Mouse (Mus musculus) Patski (cell line): ENCODE measurements around the gene Ube2g2. TPM values are rescaled to one million over a fixed set of nuclear protein-coding genes. Genes with fewer than 3 reads are reported as not detected.

ENCODE experiments used
- ATAC-seq: fragments of 100-300 bp; one replicate; pipeline ENCODE4 v1.8.0; 2021
- CTCF ChIA-PET: fragments of 350-600 bp; sonication (Branson Sonifier 250); formaldehyde crosslinking; loops from one replicate; lab custom pipeline; 2022; ENCODE audit warnings: inconsistent platforms; lab: Charles Lee
- POLR2A ChIA-PET: fragments of 350-600 bp; sonication (Branson Sonifier 250); formaldehyde crosslinking; loops from one replicate; lab custom pipeline; 2022; ENCODE audit warnings: antibody characterized with exemption, inconsistent platforms; lab: Charles Lee
- DNase-seq: peaks from one replicate; pipeline ENCODE4 v3.0.0-alpha.2; 2011; ENCODE audit warnings: low read depth, low spot score
- H3K27me3 ChIP-seq: fragments of 371-371 bp; one replicate; pipeline ENCODE4 v1.5.1; 2021
- CTCF ChIP-seq: fragments of 100-300 bp; IDR thresholded peaks from one replicate; pipeline ENCODE4 v1.5.1; 2021
- in situ Hi-C: fragments of 300-500 bp; cut with MboI; formaldehyde crosslinking; loops from 3 replicates; pipeline ENCODE4 v1.11.1; 2018; ENCODE audit warnings: low pct_unique_long_range_greater_than_20kb, mixed read lengths
- polyA plus RNA-seq: library from polyadenylated mRNA; unstranded; gene quantifications from one replicate; pipeline ENCODE4 v1.2.3, GENCODE M21; 2021

Ube2g2 gene
- polyA plus RNA-seq, 1 experiment from 2014 or later = 67.6 TPM

DNA sequence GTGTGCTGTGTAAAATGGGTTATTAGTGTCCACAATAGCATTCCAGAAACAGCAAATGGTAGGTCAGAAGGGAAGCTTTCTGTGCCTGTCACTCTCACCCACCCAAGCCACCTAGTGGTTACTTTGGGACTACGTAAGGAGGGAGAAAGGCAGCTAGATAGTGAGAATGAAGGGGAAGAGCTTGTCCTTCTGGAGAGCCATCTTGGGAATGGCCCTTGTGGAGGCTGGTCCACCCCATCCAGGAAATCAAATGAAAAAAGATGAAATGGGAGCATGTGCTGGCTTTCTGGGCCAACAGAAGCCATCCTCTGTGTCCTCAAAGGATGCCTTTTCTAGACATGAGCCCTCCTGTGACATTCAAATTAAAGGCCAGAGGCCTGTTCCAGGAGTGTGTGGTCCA is 16.7 kb upstream of the Ube2g2 start:
- in situ Hi-C loops = no loop called here

DNA sequence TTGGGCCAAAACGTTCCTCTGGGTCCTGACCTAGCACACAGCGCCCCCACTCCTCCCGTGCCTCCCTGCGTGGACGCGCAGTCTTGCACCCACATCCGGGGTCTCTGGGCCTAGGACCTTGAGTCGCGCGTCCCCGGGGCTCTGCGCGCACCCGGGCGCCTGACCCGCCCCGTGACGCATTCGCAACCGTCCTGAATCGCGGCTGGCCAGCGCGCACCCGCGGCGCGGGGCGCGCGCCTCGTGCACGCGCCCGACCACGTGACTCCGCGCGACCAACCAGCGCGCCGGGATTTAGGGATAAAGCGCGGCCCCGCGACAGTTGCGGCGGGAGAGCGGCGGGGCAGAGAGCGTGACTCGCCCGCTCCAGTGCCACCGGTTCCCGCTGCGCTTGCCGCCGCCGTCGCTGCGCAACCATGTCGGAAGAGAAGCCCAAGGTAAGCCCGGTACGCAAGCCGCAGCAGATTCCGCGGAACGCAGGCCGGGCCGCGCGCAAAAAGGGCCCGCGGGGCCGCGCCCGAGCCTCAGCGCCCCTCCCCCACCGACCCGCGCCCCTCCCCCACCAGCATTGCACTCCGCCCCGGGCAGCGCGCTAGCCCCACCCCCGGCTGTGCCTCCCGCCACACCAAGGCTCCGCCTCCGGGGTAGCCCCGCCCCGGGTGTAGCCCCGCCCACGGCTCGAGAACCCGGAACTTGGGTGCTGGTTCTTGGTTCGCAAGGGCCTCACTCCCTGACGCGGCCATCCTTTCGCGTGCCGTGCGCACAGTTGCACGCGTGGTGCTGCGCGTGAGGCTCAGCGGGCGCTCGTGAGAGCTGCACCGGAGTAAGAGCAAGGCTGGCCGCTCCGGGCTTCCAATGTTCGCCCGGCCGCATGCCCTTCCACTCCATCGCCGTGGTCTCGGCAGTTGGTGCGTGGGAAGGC is 15.9 kb upstream of the Ube2g2 start, which contains the start of the genes Sumo3 and Gm49325:
Sumo3 (plus strand) TSS at position 190 of the 919 bp plus-strand sequence.
Gm49325 (plus strand) TSS at position 290 of the 919 bp plus-strand sequence.
- in situ Hi-C loops = no loop called here
- CTCF ChIA-PET = interaction anchor here (1.1 to 1.5 kb wide), 6 partner anchors 9 to 22 kb away, joined by 3 to 7 read pairs (median 6); no protein-coding TSS in a partner anchor
- peak; percentile 63 for ATAC-seq

More for the DNA sequence above, 16.7 kb upstream of the Ube2g2 start:
- no peak for TF ChIP-seq CTCF
- CTCF ChIA-PET = interaction anchor here (1.1 to 1.5 kb wide), 6 partner anchors 9 to 21 kb away, joined by 3 to 7 read pairs (median 6); no protein-coding TSS in a partner anchor
- ATAC-seq (no peak), DNase-seq (no peak)
- no peaks in the 10 kb centered on the region for H3K27me3 ChIP-seq
- POLR2A ChIA-PET = interaction anchor here (0.6 kb wide), 1 partner anchor 408 kb away, joined by 3 read pairs; no protein-coding TSS in a partner anchor

DNA sequence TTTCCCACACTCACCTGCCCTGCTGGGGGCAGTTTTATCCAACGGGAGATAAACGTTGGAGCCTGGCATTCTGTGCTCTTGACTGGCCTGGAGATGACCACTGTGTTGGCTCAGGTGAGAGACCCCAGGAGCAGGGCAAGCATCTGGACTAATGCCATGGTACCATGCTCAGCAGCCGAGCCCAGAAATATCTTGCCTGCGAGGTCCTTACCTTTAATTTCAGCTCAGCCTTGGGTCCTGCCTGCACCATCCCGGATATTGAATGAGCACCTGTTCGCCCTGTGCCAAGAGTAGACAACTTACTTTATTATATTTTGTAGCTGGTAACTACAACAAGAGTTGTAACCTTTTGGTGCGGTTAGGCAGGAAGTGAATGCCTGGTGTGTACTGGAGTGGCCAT is 15.2 kb upstream of the Ube2g2 start:
- in situ Hi-C loops = no loop called here
- ATAC-seq (no peak), DNase-seq (no peak)
- POLR2A ChIA-PET = interaction anchor here (0.9 to 1.0 kb wide), 2 partner anchors 16 to 89 kb away, joined by 3 to 4 read pairs; no protein-coding TSS in a partner anchor
- CTCF ChIA-PET = interaction anchor here (0.9 kb wide), 1 partner anchor 10 kb away, joined by 3 read pairs; no protein-coding TSS in a partner anchor
- no peaks in the 10 kb centered on the region for H3K27me3 ChIP-seq
- no peak for TF ChIP-seq CTCF

More for the DNA sequence above, 15.9 kb upstream of the Ube2g2 start, which contains the start of the genes Sumo3 and Gm49325:
- peak; percentile 38 for DNase-seq
- POLR2A ChIA-PET = interaction anchor here (1.0 kb wide), 1 partner anchor 17 kb away, joined by 3 read pairs; no protein-coding TSS in a partner anchor
- TF ChIP-seq CTCF = no peak
- no peaks in the 10 kb centered on the region for H3K27me3 ChIP-seq

DNA sequence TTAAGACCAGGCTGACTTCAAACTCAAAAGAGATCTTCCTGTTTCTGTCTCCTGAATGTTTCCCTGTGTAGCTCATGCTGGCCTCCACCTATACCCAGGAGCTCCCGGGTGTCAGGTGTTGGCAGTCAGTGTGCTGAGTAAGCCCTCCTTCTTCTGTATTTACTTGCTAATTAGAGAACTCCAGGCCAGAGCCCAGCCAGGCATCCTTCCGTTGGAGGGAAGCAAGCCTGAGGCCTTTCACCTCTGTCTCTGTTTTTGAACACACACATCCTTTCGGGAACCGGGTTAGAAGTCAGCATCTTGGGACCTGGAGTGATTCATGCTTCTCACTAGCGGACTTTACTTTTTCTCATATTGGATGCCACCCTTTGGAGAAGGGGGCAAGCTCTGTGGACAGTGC is 14.6 kb upstream of the Ube2g2 start:
- ChIA-PET POLR2A (interaction anchor here (0.6 to 1.0 kb wide), 3 partner anchors 16 to 90 kb away, joined by 3 to 6 read pairs (median 4); no protein-coding TSS in a partner anchor), CTCF (interaction anchor here (0.9 to 1.0 kb wide), 2 partner anchors 9 to 25 kb away, joined by 3 read pairs; partner anchors contain the start of gene Pttg1ip)
- no peaks in the 10 kb centered on the region for H3K27me3 ChIP-seq
- in situ Hi-C loops = no loop called here
- no peak for TF ChIP-seq CTCF
- DNase-seq (no peak), ATAC-seq (no peak)

DNA sequence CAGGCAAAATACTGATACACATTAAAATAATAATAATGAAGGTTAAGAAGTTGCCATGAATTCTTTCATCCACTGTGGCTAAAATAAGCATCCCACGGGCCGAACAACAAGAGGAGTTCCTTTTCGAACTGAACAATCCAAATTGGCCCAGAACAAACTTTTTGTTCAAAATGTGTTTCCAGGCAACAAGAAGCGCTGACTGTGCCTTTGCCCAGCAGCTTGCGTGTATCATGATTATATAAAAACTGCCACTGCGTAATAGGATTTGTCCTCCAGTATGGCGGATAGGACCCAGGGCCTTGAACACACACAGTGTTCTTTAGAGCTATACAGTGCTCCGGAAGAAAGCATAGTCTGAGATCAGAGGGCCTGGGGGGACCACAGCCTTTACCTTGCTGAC is 13.5 kb upstream of the Ube2g2 start:
- POLR2A ChIA-PET = no interaction called here
- H3K27me3 ChIP-seq = no peaks in the 10 kb centered on the region
- no peak for ATAC-seq
- TF ChIP-seq CTCF = no peak
- CTCF ChIA-PET = interaction anchor here (0.8 kb wide), 1 partner anchor 19 kb away, joined by 3 read pairs; no protein-coding TSS in a partner anchor
- DNase-seq = no peak
- in situ Hi-C loops = no loop called here

DNA sequence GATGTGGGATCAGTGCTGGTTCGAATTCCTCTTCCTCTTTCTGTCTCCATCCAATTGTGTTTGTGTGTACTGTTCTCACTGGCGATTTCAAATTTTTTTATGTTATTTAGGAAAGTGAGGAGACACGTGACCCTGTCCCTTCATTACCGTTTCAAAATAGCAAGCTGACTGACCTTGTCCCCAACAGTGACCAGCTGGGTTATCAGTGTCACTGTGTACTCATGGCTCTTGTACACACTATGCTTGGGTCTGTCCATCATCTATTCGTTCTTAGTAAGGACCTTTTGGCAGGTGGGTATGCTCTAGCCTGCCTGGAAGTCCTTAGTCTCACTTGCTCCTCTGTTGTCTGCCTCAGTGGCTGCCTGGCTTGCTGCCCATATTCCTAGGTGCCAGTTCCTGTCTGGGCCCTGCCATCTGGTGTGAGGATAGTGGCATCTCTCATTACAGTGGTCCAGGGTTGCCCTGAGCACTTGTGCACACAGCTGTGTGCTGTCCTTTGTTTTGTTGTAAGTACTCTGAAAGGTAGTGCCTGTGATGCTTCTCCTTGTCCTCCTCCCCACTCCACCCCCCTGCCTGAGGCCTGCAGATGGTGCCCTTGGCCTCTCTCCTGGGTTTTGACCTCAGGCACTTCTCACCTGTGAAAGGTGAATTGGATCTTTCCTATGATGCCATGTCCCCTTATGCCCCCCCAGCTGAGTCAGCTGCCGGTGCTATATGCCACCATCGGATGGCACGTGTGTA is 11.7 kb upstream of the Ube2g2 start:
- in situ Hi-C loops = no loop called here
- POLR2A ChIA-PET = interaction anchor here (1.0 kb wide), 1 partner anchor 12 kb away, joined by 3 read pairs; the partner anchor contains the start of gene Ube2g2
- no peak for TF ChIP-seq CTCF
- no peak for DNase-seq
- H3K27me3 ChIP-seq = no peaks in the 10 kb centered on the region
- ATAC-seq = no peak
- CTCF ChIA-PET = no interaction called here

DNA sequence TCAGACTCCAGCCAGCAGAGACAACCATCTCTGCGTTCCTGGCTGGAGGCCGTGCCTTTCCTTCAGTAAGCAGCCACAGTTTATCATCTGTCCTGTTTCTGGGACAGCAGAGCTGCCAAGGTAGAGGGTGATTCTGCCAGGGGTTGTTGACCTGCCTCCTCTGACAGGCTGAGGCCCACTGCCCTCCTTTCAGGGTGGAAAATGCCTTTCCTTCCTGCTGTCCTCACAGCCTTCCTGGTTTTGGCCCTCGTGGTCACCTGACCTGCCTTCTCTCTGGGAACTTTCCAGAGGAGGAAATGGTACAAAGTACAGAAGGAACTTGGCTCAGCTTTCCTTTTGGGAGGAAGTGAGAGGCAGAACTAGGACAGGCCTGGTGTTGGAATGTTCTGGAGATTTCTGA is 8.7 kb upstream of the Ube2g2 start:
- ChIA-PET CTCF (no interaction called here), POLR2A (interaction anchor here (0.7 to 1.0 kb wide), 2 partner anchors 25 to 396 kb away, joined by 3 read pairs; partner anchors contain the start of gene Pfkl)
- in situ Hi-C loops = no loop called here
- no peak for ATAC-seq
- no peak for DNase-seq
- no peak for TF ChIP-seq CTCF
- no peaks in the 10 kb centered on the region for H3K27me3 ChIP-seq

DNA sequence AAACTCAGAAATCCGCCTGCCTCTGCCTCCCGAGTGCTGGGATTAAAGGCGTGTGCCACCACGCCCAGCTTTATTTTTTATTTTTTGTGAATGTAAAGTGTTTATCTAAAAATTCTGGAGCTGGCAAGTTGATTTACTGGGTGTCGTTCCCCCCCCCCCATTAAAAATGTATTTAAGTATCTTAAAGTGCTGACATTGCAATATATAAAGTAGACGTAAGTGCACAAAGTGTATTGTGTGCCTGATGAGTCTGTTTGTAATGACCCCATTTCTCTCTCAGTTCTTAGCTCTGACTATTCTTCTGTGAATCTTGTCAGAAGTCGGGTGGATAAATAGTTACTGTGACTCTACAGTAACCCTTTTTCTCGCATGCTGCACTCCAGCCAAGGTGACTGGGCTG is 6.4 kb upstream of the Ube2g2 start:
- POLR2A ChIA-PET = interaction anchor here (0.6 kb wide), 1 partner anchor 20 kb away, joined by 4 read pairs; no protein-coding TSS in a partner anchor
- ATAC-seq (no peak), DNase-seq (no peak)
- in situ Hi-C loops = no loop called here
- TF ChIP-seq CTCF = no peak
- CTCF ChIA-PET = interaction anchor here (1.2 kb wide), 1 partner anchor 8 kb away, joined by 3 read pairs; no protein-coding TSS in a partner anchor
- no peaks in the 10 kb centered on the region for H3K27me3 ChIP-seq

DNA sequence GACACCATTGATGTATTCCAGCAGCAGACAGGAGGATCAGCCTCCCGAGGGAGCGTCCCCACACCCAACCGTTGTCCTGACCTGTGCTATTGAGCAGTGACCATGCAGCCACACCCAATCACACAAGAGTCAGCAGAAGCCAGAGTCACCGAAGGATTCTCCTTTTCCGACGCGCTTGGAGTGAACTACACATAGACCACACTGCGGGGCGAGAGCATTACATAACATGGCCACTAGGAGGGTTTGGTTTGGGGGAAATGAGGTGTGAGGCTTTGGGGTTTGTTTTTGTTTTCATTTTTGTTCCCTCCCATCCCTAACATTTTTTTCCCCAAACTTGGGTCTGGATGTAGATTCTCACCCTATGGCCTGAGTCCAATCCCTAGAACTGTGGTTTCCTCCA is 5.9 kb upstream of the Ube2g2 start:
- in situ Hi-C loops = no loop called here
- POLR2A ChIA-PET = interaction anchor here (0.6 kb wide), 1 partner anchor 20 kb away, joined by 4 read pairs; no protein-coding TSS in a partner anchor
- ATAC-seq = no peak
- H3K27me3 ChIP-seq = no peaks in the 10 kb centered on the region
- no peak for TF ChIP-seq CTCF
- CTCF ChIA-PET = interaction anchor here (1.2 kb wide), 1 partner anchor 9 kb away, joined by 3 read pairs; no protein-coding TSS in a partner anchor
- DNase-seq = no peak
